Mouse (Mus musculus) spleen, adult 2 months (tissue): ENCODE results near the gene Kdelr3. TPM values are rescaled to one million over a fixed set of nuclear protein-coding genes. Genes with fewer than 3 reads are reported as not detected.

ENCODE experiments used
- DNase-seq, 2 experiments: peaks; one replicate each; pipeline versions ENCODE4 v3.0.0 to v3.0.0-alpha.2; 2012 to 2021; ENCODE audit warnings: low spot score in 2 of 2, low read depth in 1 of 2
- H3K27ac ChIP-seq: fragments of 200-500 bp; 2 replicates; pipeline ENCODE4 v1.5.1; 2012; ENCODE audit warnings: low read length, inconsistent platforms; ENCODE audit not compliant: insufficient read depth
- H3K27me3 ChIP-seq: fragments of 200-500 bp; 2 replicates; pipeline ENCODE4 v1.6.1; 2012; ENCODE audit warnings: mild to moderate bottlenecking, moderate library complexity, low read length, inconsistent platforms; ENCODE audit not compliant: control insufficient read depth, insufficient read depth
- H3K36me3 ChIP-seq: fragments of 200-500 bp; 2 replicates; pipeline ENCODE4 v1.6.1; 2012; ENCODE audit warnings: mild to moderate bottlenecking, low read length, inconsistent platforms; ENCODE audit not compliant: control insufficient read depth, insufficient read depth
- H3K4me1 ChIP-seq: fragments of 200-500 bp; 2 replicates; pipeline ENCODE4 v1.6.1; 2011; ENCODE audit warnings: inconsistent platforms; ENCODE audit not compliant: control insufficient read depth, insufficient read depth, insufficient read length
- H3K4me3 ChIP-seq: fragments of 200-500 bp; 2 replicates; pipeline ENCODE4 v1.5.1; 2011; ENCODE audit warnings: mild to moderate bottlenecking, inconsistent platforms; ENCODE audit not compliant: insufficient read depth, insufficient read length; ENCODE audit errors: extremely low read depth
- CTCF ChIP-seq: fragments of 200-500 bp; IDR thresholded peaks from 2 replicates; pipeline ENCODE4 v1.5.1; 2011; ENCODE audit warnings: mild to moderate bottlenecking, inconsistent platforms; ENCODE audit not compliant: insufficient read depth, insufficient read length, insufficient replicate concordance; ENCODE audit errors: extremely low read depth
- POLR2A ChIP-seq: fragments of 200-500 bp; IDR thresholded peaks from 2 replicates; pipeline ENCODE4 v1.6.1; 2011; ENCODE audit warnings: low read depth, low read length, inconsistent platforms
- WGBS: fragments of 180-500 bp; shearing (Covaris S2); methylation state at CpG from one replicate; pipeline ENCODE4 v1.1.7; 2018; 5-methylcytosine and 5-hydroxymethylcytosine counted together
- polyA plus RNA-seq: library from polyadenylated mRNA; depleted of rRNA; stranded (reverse); fragments of >200 nt; gene quantifications from 2 replicates; pipeline ENCODE4 v1.2.3, GENCODE M21; 2012

Kdelr3 gene
- polyA plus RNA-seq, 1 experiment, result 2.3 TPM

GRCm38 (mm10) chr15:79511553-79512320 is 4.5 kb upstream of the Kdelr3 start:
- DNase-seq, result no peak
- WGBS, result 6% methylated on average over 61 of the region's 61 CpGs
- peaks cover 24% of the 10 kb centered on the region for H3K27me3 ChIP-seq

GRCm38 (mm10) chr15:79513940-79514339 is 2.3 kb upstream of the Kdelr3 start:
- Histone ChIP-seq H3K27me3 (peaks cover 24% of the 10 kb centered on the region), H3K4me3 (no peak overlapping the region), H3K4me1 (peaks cover 3% of the 10 kb centered on the region; the same call in 1 of the 2 replicates), H3K36me3 (no peaks in the 10 kb centered on the region), H3K27ac (no peak overlapping the region)
- no peak for TF ChIP-seq CTCF
- TF ChIP-seq POLR2A, result no peak
- WGBS, result 13% methylated on average over 9 of the region's 9 CpGs
- DNase-seq, result no peak

More at GRCm38 (mm10) chr15:79511553-79512320, 4.5 kb upstream of the Kdelr3 start:
- TF ChIP-seq CTCF (no peak), POLR2A (no peak)
- H3K4me1 ChIP-seq, result peaks cover 3% of the 10 kb centered on the region; the same call in 1 of the 2 replicates
- H3K36me3 ChIP-seq, result no peaks in the 10 kb centered on the region
- no peak overlapping the region for H3K27ac ChIP-seq
- no peak overlapping the region for H3K4me3 ChIP-seq

- no peak for TF ChIP-seq POLR2A
- no peak for TF ChIP-seq CTCF
- DNase-seq, result no peak
- Histone ChIP-seq H3K4me3 (no peak overlapping the region), H3K27ac (no peak overlapping the region), H3K4me1 (peaks cover 3% of the 10 kb centered on the region; the same call in 1 of the 2 replicates), H3K36me3 (no peaks in the 10 kb centered on the region), H3K27me3 (peaks cover 12% of the 10 kb centered on the region; the same call in 1 of the 2 replicates)
- 91% methylated on average over 4 of the region's 4 CpGs for WGBS
Measured at GRCm38 (mm10) chr15:79517710-79518109, 1.5 kb downstream of the Kdelr3 start.

GRCm38 (mm10) chr15:79518571-79518970 is 2.4 kb downstream of the Kdelr3 start:
- Histone ChIP-seq H3K4me3 (no peak overlapping the region), H3K27me3 (peaks cover 10% of the 10 kb centered on the region; the same call in 1 of the 2 replicates), H3K36me3 (no peaks in the 10 kb centered on the region), H3K27ac (no peak overlapping the region), H3K4me1 (peaks cover 3% of the 10 kb centered on the region; the same call in 1 of the 2 replicates)
- DNase-seq, result no peak
- 83% methylated on average over 3 of the region's 3 CpGs for WGBS
- TF ChIP-seq POLR2A (no peak), CTCF (no peak)

GRCm38 (mm10) chr15:79519400-79520220 is 3.4 kb downstream of the Kdelr3 start:
- TF ChIP-seq CTCF (no peak), POLR2A (no peak)
- no peak for DNase-seq
- 71% methylated on average over 16 of the region's 16 CpGs for WGBS
- Histone ChIP-seq H3K36me3 (no peaks in the 10 kb centered on the region), H3K27ac (no peak overlapping the region), H3K4me1 (peaks cover 3% of the 10 kb centered on the region; the same call in 1 of the 2 replicates), H3K27me3 (peaks cover 8% of the 10 kb centered on the region; the same call in 1 of the 2 replicates), H3K4me3 (no peak overlapping the region)

- no peak for DNase-seq
- WGBS, result 80% methylated on average over 5 of the region's 5 CpGs
- Histone ChIP-seq H3K36me3 (peaks cover 17% of the 10 kb centered on the region), H3K27ac (no peak overlapping the region), H3K4me1 (no peaks in the 10 kb centered on the region), H3K27me3 (no peaks in the 10 kb centered on the region), H3K4me3 (no peak overlapping the region)
- TF ChIP-seq POLR2A (no peak), CTCF (no peak)
Measured at GRCm38 (mm10) chr15:79525564-79525963, 9.4 kb downstream of the Kdelr3 start.
